Mouse (Mus musculus): ENCODE results near the gene Olfr618.
"Not testable (repeated sequence)": the region's sequence is repeated elsewhere in the genome, so short reads cannot be mapped to it uniquely, and the experiment has no call there.

Gene Olfr618

DNA sequence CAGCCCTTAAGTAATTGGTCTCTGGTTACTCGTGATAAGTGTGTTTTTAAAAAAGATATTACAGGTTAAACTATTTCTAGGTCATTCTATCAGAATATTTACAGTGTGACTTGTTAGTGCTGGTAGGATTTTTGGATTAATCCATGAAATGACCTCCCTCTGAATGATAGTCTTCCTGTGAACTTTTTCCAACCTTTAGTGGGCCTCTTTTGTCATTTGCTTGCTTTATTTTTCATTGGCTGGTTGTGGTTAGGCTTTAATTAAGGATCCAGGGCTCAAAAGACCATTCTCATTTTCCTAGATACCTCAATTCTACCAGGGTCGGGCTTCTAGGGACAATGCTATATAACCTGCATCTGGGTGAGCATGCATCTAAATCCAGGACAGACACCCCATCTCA, at the start of gene Olfr618:
Gene Olfr618, plus strand, starts transcription at position 301 of the 400 bp plus-strand sequence.
- DNase-seq (ENCODE audit: low spot score), result no peak

DNA sequence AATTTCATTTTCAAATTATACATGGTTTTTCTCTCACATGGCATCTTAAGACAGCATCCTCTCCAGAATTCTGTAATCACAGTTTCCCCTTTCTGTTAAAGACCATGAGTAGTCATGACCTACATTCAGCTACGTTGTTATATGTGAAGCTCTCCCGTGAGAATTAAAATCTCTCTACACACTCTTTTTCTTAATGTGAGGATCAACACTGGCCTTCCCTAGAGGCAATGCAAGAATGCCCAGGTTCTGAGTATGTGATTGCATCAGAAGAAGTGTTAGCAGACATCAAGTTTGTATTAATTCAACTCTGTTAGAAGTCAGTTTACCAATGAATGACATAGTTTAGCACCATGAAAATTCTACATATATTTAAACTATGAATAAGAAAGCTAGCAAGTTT, 47.3 kb upstream of the Olfr618 start, which contains the start of gene Olfr612:
Gene Olfr612, minus strand, starts transcription at position 101 of the 400 bp plus-strand sequence.
- DNase-seq (ENCODE audit: low spot score), result not testable (repeated sequence)

DNA sequence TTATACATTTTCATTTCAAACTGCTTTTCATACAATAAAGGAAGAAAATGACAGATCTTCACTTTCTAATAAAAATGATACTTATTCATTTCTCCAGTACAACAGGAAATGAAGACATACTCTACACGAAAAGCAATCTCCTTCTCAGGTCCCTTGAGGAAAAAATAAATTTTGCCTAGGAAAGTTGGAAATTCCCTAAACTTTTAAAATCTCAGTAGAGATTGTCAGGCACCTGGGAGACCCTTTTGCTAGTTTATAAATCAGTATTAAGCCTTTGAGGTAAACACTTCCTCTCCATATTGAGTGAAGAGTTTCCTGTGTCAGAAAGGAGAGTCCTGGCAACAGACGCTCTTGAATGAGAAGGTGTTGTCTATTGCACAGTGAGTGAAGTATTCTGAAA, 42.1 kb upstream of the Olfr618 start, which contains the start of gene Olfr613:
Gene Olfr613, plus strand, starts transcription at position 301 of the 400 bp plus-strand sequence.
- DNase-seq (ENCODE audit: low spot score), result no peak

DNA sequence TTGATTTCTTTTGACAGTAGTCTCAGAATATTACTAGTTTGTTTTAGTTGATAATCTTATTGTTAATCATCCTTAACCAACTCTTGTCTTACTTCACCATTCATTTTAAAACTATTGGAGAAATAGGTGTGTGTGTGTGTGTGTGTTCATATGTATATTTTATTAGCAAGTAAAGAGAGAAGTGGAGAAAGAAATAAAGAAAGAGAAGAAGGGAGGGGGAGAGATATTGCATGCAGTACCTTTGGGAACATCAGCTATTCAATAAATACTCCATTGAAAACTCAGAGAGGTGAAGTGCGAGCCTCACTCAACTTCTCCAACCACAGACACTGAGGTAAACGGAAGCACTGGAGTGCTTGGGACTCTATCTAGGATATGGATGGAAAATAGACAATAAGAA, 34.1 kb upstream of the Olfr618 start, which contains the start of gene Olfr615:
Gene Olfr615, plus strand, starts transcription at position 301 of the 400 bp plus-strand sequence.
- no peak for DNase-seq (ENCODE audit: low spot score)

DNA sequence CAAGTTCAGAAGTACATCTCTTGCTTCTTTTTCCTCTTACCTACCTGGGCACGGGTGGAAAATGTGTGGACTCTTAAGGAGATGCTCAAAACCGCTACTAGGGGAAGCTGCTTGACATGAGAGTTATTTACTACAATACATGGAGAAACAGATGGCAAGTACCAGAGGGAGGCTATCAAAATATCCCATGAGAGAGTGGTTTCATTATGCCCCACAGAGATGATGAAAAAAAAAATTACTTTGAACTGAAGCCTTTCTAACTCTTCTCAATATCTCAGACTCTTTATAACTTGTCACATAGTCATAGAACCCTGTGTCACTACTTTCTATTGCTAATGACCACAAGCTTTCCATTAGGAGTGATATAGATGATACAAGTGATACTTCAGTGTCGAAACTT, 20.9 kb upstream of the Olfr618 start, which contains the start of gene Olfr616:
Gene Olfr616, minus strand, starts transcription at position 101 of the 400 bp plus-strand sequence.
- no peak for DNase-seq (ENCODE audit: low spot score)

DNA sequence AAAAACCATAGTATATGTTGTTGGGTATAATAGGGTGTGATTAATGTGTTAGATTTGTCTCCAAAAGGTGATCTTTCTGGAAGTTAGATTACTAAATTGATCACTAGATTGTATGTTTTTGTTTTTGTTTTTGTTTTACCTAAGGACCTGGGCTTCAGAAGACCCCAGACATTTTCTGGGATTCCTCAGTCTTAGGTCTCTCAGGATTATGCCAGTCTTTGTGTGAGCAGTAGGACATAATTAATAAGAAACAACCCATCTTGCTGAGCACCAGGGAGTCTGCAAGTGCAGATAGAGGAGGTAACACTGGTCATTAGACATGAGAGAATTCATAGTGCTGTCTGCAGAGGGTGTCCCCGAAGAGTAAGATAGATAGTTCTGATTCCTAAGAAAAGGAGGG, 17.1 kb upstream of the Olfr618 start, which contains the start of gene Olfr617:
Gene Olfr617, plus strand, starts transcription at position 301 of the 400 bp plus-strand sequence.
- DNase-seq (ENCODE audit: low spot score), result no peak

DNA sequence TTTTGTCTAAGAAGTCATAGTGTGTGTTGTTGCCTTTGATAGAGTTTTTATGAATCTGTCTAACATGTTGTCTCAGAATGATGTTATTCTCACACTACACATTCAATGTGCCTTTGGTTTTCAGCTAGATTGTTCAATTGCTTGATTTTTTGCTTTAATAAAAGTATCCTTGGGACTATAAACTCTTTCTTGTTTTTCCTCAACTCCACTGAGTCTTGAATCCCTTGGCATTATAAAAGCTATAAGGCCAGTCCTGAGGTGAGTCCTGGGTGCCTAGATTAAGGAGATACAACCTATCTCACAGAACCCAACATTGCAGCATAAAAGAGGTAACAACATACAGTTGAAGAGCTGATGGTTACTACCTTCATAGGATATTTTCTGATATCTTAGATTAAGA, 10.4 kb downstream of the Olfr618 start, which contains the start of gene Olfr619:
Gene Olfr619, plus strand, starts transcription at position 301 of the 400 bp plus-strand sequence.
- no peak for DNase-seq (ENCODE audit: low spot score)

DNA sequence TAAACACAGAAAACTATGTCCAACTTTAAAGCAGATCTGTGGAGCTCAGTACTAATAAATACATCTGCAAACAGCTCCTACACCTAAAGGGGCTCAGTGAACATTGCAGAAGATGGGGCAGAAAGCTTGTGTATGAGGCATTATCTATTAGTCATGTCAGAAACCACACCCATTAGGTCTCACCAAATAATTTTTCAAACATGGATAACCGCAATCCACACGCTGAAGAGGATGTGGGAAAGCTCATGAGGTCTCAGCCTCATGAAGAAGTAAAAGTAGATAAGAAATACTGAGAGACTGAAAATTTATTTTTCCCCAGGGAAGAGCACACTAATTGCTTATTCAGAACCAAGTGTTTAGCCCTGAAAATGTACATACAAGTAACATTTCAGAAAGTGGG, 17.5 kb downstream of the Olfr618 start:
- no peak for DNase-seq (ENCODE audit: low spot score)

DNA sequence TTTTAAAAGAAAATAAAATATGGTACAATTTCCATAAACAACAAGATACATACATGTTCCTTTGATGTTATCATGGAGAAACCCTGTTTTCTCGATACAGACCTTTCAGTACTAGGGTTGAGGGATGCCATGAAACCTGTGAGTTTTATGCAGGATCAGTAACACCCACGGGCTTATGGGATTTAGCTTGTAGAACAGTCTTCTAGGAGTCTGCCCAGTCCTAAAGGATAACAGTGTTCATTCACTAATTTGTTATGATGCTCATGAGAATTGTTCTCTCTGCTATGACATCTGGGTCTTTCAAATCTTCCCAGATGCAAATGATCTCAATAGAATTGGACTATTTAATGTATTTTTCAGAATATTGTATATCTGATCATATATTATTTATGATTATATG, 22.5 kb downstream of the Olfr618 start, which contains the start of gene Olfr620:
Gene Olfr620, minus strand, starts transcription at position 101 of the 400 bp plus-strand sequence.
- no peak for DNase-seq (ENCODE audit: low spot score)

DNA sequence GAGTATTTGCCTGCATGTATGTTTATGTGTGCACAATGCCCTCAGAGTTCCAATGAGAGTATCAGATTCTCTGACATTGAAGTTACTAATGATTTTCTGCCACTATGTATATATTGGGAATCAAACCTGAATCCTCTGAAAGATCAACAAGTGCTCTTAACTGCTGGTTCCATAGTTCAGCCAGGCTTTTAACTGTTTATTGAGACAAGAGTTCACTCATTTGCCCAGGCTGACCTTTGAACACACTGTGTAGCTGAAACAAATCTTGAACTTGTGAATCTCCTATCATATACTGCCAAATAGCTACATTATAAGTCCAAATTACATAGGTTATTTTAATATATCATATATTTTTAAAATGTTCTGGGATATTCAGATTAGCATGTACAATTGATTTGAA, 46.9 kb downstream of the Olfr618 start:
- DNase-seq (ENCODE audit: low spot score), result no peak

DNA sequence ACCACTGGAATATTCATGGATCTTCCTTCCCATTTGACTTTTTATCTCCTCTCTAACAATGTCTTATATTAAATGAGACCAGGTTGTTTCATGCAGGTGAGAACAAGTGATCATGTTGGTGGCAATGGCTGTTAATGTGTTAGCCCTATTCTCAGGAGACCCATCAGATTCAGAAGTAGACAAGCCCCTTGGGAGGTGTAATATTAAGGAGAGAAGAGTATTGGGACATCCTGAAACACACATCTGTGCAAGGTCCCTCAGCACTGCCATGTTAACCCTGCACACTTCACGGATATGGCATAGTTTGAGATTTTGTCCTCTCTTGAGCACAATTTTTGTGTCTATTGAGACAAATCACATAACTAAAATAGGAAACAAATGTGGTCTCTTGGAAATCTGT, 52.7 kb downstream of the Olfr618 start, which contains the start of gene Olfr622:
Gene Olfr622, minus strand, starts transcription at position 101 of the 400 bp plus-strand sequence.
- DNase-seq (ENCODE audit: low spot score), result no peak

DNA sequence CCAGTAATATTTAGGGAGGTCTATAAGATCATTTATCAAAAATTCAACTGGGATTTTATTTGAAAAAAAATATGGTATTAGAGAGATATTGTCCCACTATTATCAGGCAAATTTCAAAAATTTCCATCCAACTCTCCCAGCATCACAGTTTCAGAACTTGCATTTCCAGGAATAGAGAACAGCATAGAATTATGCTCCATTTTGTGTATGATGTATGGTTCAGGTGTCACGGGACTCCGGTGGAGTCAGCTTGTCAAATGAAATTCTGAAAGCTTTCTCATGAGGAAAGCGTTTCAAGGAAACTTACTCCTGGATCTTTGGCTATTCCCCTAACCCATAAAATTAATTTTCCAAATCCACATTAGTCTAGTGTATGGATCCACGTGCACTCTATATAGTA, 54.2 kb downstream of the Olfr618 start:
- DNase-seq (ENCODE audit: low spot score), result no peak

All from testis, postnatal 10 days (tissue).